Mouse (Mus musculus) midbrain, embryonic 12.5 days (tissue): ENCODE measurements around the gene Ctns. TPM values are rescaled to one million over a fixed set of nuclear protein-coding genes. Genes with fewer than 3 reads are reported as not detected.

Experiments used
- ATAC-seq: fragments of 200-750 bp; cut with Nextera tagmentation; 2 replicates; pipeline ENCODE4 v1.8.0; 2017; ENCODE audit warnings: low read depth, moderate TSS enrichment, moderate library complexity; ENCODE audit not compliant: low FRiP score
- H3K27ac ChIP-seq: fragments of 300-500 bp; sonication (generic); replicated peaks from 2 replicates; pipeline ENCODE4 v1.5.1; 2016; ENCODE audit warnings: mild to moderate bottlenecking
- H3K27me3 ChIP-seq: fragments of 300-500 bp; sonication (generic); 2 replicates; pipeline ENCODE4 v1.6.1; 2016; ENCODE audit warnings: mild to moderate bottlenecking
- H3K36me3 ChIP-seq: fragments of 300-500 bp; sonication (generic); 2 replicates; pipeline ENCODE4 v1.6.1; 2016
- H3K4me1 ChIP-seq: fragments of 300-500 bp; sonication (generic); 2 replicates; pipeline ENCODE4 v1.6.1; 2016
- H3K4me2 ChIP-seq: fragments of 300-500 bp; sonication (generic); replicated peaks from 2 replicates; pipeline ENCODE4 v1.6.1; 2016; ENCODE audit warnings: mild to moderate bottlenecking, moderate library complexity
- H3K4me3 ChIP-seq: fragments of 300-500 bp; sonication (generic); 2 replicates; pipeline ENCODE4 v1.5.1; 2016; ENCODE audit warnings: mild to moderate bottlenecking
- H3K9ac ChIP-seq: fragments of 300-500 bp; sonication (generic); replicated peaks from 2 replicates; pipeline ENCODE4 v1.6.1; 2016; ENCODE audit warnings: mild to moderate bottlenecking, moderate library complexity
- H3K9me3 ChIP-seq: fragments of 300-500 bp; sonication (generic); 2 replicates; pipeline ENCODE4 v1.6.1; 2016; ENCODE audit warnings: mild to moderate bottlenecking
- whole genome bisulfite sequencing: fragments of 180-500 bp; shearing (Covaris S2); methylation state at CpG from one replicate; pipeline ENCODE4 v1.1.7; 2016; 5-methylcytosine and 5-hydroxymethylcytosine counted together
- polyA plus RNA-seq: library from polyadenylated mRNA; unstranded; fragments of >200 nt; fragmentation: Nextera tagmentation; extraction: Ambion mirVana; gene quantifications from 2 replicates; pipeline ENCODE4 v1.2.1, GENCODE M21; 2016

Ctns gene
- polyA plus RNA-seq, 1 experiment from 2014 or later, result 23.1 TPM

GRCm38 (mm10) chr11:73187231-73187630 lies 11.6 kb downstream of the Ctns start:
- Histone ChIP-seq H3K4me2 (no peak overlapping the region), H3K9me3 (no peaks in the 10 kb centered on the region), H3K4me3 (no peak overlapping the region), H3K4me1 (no peaks in the 10 kb centered on the region), H3K27me3 (no peaks in the 10 kb centered on the region), H3K27ac (no peak overlapping the region), H3K36me3 (peaks cover 72% of the 10 kb centered on the region), H3K9ac (no peak overlapping the region)
- 88% methylated on average over 6 of the region's 6 CpGs for WGBS
- ATAC-seq, result no peak

- Histone ChIP-seq H3K36me3 (peaks cover 70% of the 10 kb centered on the region), H3K27ac (no peak overlapping the region), H3K27me3 (no peaks in the 10 kb centered on the region), H3K9me3 (no peaks in the 10 kb centered on the region), H3K4me1 (no peaks in the 10 kb centered on the region), H3K9ac (no peak overlapping the region), H3K4me3 (no peak overlapping the region), H3K4me2 (no peak overlapping the region)
- ATAC-seq, result no peak
- WGBS, result 91% methylated on average over 10 of the region's 10 CpGs
Measured at GRCm38 (mm10) chr11:73185872-73186615, 12.8 kb downstream of the Ctns start.

- H3K27ac ChIP-seq, result peak overlapping the region; percentile 86
- no peaks in the 10 kb centered on the region for H3K27me3 ChIP-seq
- H3K36me3 ChIP-seq, result 0 out of 2 replicates have a peak, but pooled peaks cover 17% of the 10 kb centered on the region
- no peaks in the 10 kb centered on the region for H3K9me3 ChIP-seq
- peaks cover 32% of the 10 kb centered on the region for H3K4me1 ChIP-seq
- peak overlapping the region; percentile 93 for H3K4me3 ChIP-seq
- no peak for ATAC-seq
- WGBS, result 0% methylated on average over 2 of the region's 2 CpGs
- peak overlapping the region; percentile 82 for H3K9ac ChIP-seq
- H3K4me2 ChIP-seq, result peak overlapping the region; percentile 69
Measured at GRCm38 (mm10) chr11:73177895-73178294, 20.9 kb downstream of the Ctns start.

GRCm38 (mm10) chr11:73177509-73177875 lies 21.4 kb downstream of the Ctns start:
- Histone ChIP-seq H3K4me2 (peak overlapping the region; percentile 69), H3K36me3 (peaks cover 21% of the 10 kb centered on the region; the same call in 1 of the 2 replicates), H3K4me3 (peak overlapping the region; percentile 93), H3K9ac (peak overlapping the region; percentile 82), H3K9me3 (no peaks in the 10 kb centered on the region), H3K27ac (peak overlapping the region; percentile 86), H3K27me3 (no peaks in the 10 kb centered on the region), H3K4me1 (peaks cover 32% of the 10 kb centered on the region)
- WGBS, result under 1% methylated on average over 28 of the region's 28 CpGs
- ATAC-seq, result no peak; the same call in 1 of the 2 replicates

- Histone ChIP-seq H3K9me3 (no peaks in the 10 kb centered on the region), H3K27me3 (no peaks in the 10 kb centered on the region), H3K36me3 (peaks cover 27% of the 10 kb centered on the region), H3K4me1 (peaks cover 32% of the 10 kb centered on the region), H3K27ac (peak within 1 kb of the TSS; percentile 86), H3K9ac (peak within 1 kb of the TSS; percentile 84), H3K4me2 (peak within 1 kb of the TSS; percentile 70), H3K4me3 (peak within 1 kb of the TSS; percentile 93)
- peak; percentile 98 for ATAC-seq
- WGBS, result under 1% methylated on average over 81 of the region's 81 CpGs
Measured at GRCm38 (mm10) chr11:73176608-73177508, 22.0 kb downstream of the Ctns start, which contains the start of the genes Emc6 and Tax1bp3. Gene Emc6, minus strand, starts transcription at chr11:73177037. Gene Tax1bp3, plus strand, starts transcription at chr11:73177083.

- H3K4me1 ChIP-seq, result peaks cover 32% of the 10 kb centered on the region
- no peaks in the 10 kb centered on the region for H3K27me3 ChIP-seq
- H3K27ac ChIP-seq, result peak overlapping the region; percentile 82
- H3K9ac ChIP-seq, result peak overlapping the region; percentile 84
- no peaks in the 10 kb centered on the region for H3K9me3 ChIP-seq
- peak overlapping the region; percentile 70 for H3K4me2 ChIP-seq
- peaks cover 34% of the 10 kb centered on the region for H3K36me3 ChIP-seq
- no peak for ATAC-seq
- peak overlapping the region; percentile 93 for H3K4me3 ChIP-seq
- under 1% methylated on average over 15 of the region's 15 CpGs for WGBS
Measured at GRCm38 (mm10) chr11:73176186-73176585, 22.7 kb downstream of the Ctns start.

- H3K4me1 ChIP-seq, result peaks cover 32% of the 10 kb centered on the region
- H3K9me3 ChIP-seq, result no peaks in the 10 kb centered on the region
- no peak overlapping the region for H3K27ac ChIP-seq
- H3K27me3 ChIP-seq, result no peaks in the 10 kb centered on the region
- WGBS, result 52% methylated on average over 8 of the region's 8 CpGs
- peaks cover 33% of the 10 kb centered on the region for H3K36me3 ChIP-seq
- ATAC-seq, result no peak
- H3K4me3 ChIP-seq, result peak overlapping the region; percentile 93
- peak overlapping the region; percentile 84 for H3K9ac ChIP-seq
- peak overlapping the region; percentile 70 for H3K4me2 ChIP-seq
Measured at GRCm38 (mm10) chr11:73175612-73176011, 23.2 kb downstream of the Ctns start.

- no peaks in the 10 kb centered on the region for H3K27me3 ChIP-seq
- H3K4me2 ChIP-seq, result no peak overlapping the region
- peaks cover 14% of the 10 kb centered on the region for H3K4me1 ChIP-seq
- no peaks in the 10 kb centered on the region for H3K9me3 ChIP-seq
- H3K9ac ChIP-seq, result no peak overlapping the region
- no peak overlapping the region for H3K4me3 ChIP-seq
- peaks cover 30% of the 10 kb centered on the region for H3K36me3 ChIP-seq
- WGBS, result 75% methylated on average over 5 of the region's 5 CpGs
- H3K27ac ChIP-seq, result no peak overlapping the region
- ATAC-seq, result no peak
Measured at GRCm38 (mm10) chr11:73172186-73172585, 26.7 kb downstream of the Ctns start.

- 40% methylated on average over 4 of the region's 4 CpGs for whole genome bisulfite sequencing
- Histone ChIP-seq H3K4me2 (no peak overlapping the region), H3K9ac (no peak overlapping the region), H3K36me3 (peaks cover 26% of the 10 kb centered on the region), H3K4me1 (no peaks in the 10 kb centered on the region), H3K9me3 (no peaks in the 10 kb centered on the region), H3K4me3 (no peak overlapping the region), H3K27me3 (no peaks in the 10 kb centered on the region), H3K27ac (no peak overlapping the region)
- ATAC-seq, result peak; percentile 62; the same call in 1 of the 2 replicates
Measured at GRCm38 (mm10) chr11:73169231-73169630, 29.6 kb downstream of the Ctns start.

- ATAC-seq, result no peak
- no peaks in the 10 kb centered on the region for H3K27me3 ChIP-seq
- no peak overlapping the region for H3K9ac ChIP-seq
- no peak overlapping the region for H3K4me2 ChIP-seq
- H3K36me3 ChIP-seq, result peaks cover 22% of the 10 kb centered on the region
- H3K4me3 ChIP-seq, result no peak overlapping the region
- H3K27ac ChIP-seq, result no peak overlapping the region
- H3K9me3 ChIP-seq, result no peaks in the 10 kb centered on the region
- no peaks in the 10 kb centered on the region for H3K4me1 ChIP-seq
- 78% methylated on average over 6 of the region's 6 CpGs for WGBS
Measured at GRCm38 (mm10) chr11:73168576-73168975, 30.3 kb downstream of the Ctns start.

GRCm38 (mm10) chr11:73168071-73168470 lies 30.8 kb downstream of the Ctns start:
- Histone ChIP-seq H3K9me3 (no peaks in the 10 kb centered on the region), H3K27me3 (no peaks in the 10 kb centered on the region), H3K27ac (no peak overlapping the region), H3K4me2 (no peak overlapping the region), H3K9ac (no peak overlapping the region), H3K36me3 (peaks cover 18% of the 10 kb centered on the region), H3K4me1 (no peaks in the 10 kb centered on the region), H3K4me3 (no peak overlapping the region)
- no peak for ATAC-seq
- WGBS, result 80% methylated on average over 8 of the region's 8 CpGs

- no peak for ATAC-seq
- H3K9me3 ChIP-seq, result no peaks in the 10 kb centered on the region
- WGBS, result 91% methylated on average over 5 of the region's 5 CpGs
- no peaks in the 10 kb centered on the region for H3K36me3 ChIP-seq
- peaks cover 9% of the 10 kb centered on the region for H3K4me1 ChIP-seq
- no peak overlapping the region for H3K27ac ChIP-seq
- peaks cover 35% of the 10 kb centered on the region for H3K27me3 ChIP-seq
- H3K4me2 ChIP-seq, result no peak overlapping the region
- H3K9ac ChIP-seq, result no peak overlapping the region
- H3K4me3 ChIP-seq, result no peak overlapping the region
Measured at GRCm38 (mm10) chr11:73162284-73162683, 36.6 kb downstream of the Ctns start.
